Mouse (Mus musculus) neural tube, embryonic 12.5 days (tissue): ENCODE results near the gene Hoxd4. TPM values are rescaled to one million over a fixed set of nuclear protein-coding genes. Genes with fewer than 3 reads are reported as not detected.

Experiments used
- ATAC-seq: fragments of 200-750 bp; cut with Nextera tagmentation; 2 replicates; pipeline ENCODE4 v1.8.0; 2017; ENCODE audit warnings: low read depth, mild to moderate bottlenecking, moderate TSS enrichment, moderate library complexity; ENCODE audit not compliant: low FRiP score
- H3K27ac ChIP-seq: fragments of 300-500 bp; sonication (generic); 2 replicates; pipeline ENCODE4 v1.5.1; 2016
- H3K27me3 ChIP-seq: fragments of 300-500 bp; sonication (generic); replicated peaks from 2 replicates; pipeline ENCODE4 v1.6.1; 2016; ENCODE audit warnings: mild to moderate bottlenecking
- H3K36me3 ChIP-seq: fragments of 300-500 bp; sonication (generic); 2 replicates; pipeline ENCODE4 v1.6.1; 2016; ENCODE audit warnings: mild to moderate bottlenecking
- H3K4me1 ChIP-seq: fragments of 300-500 bp; sonication (generic); 2 replicates; pipeline ENCODE4 v1.6.1; 2016
- H3K4me2 ChIP-seq: fragments of 300-500 bp; sonication (generic); replicated peaks from 2 replicates; pipeline ENCODE4 v1.6.1; 2016; ENCODE audit warnings: mild to moderate bottlenecking
- H3K4me3 ChIP-seq: fragments of 300-500 bp; sonication (generic); 2 replicates; pipeline ENCODE4 v1.5.1; 2016
- H3K9ac ChIP-seq: fragments of 300-500 bp; sonication (generic); 2 replicates; pipeline ENCODE4 v1.6.1; 2016; ENCODE audit warnings: mild to moderate bottlenecking
- H3K9me3 ChIP-seq: fragments of 300-500 bp; sonication (generic); 2 replicates; pipeline ENCODE4 v1.6.1; 2016; ENCODE audit warnings: mild to moderate bottlenecking
- WGBS: fragments of 180-500 bp; shearing (Covaris S2); methylation state at CpG from one replicate; pipeline ENCODE4 v1.1.7; 2016; 5-methylcytosine and 5-hydroxymethylcytosine counted together
- polyA plus RNA-seq: library from polyadenylated mRNA; unstranded; fragments of >200 nt; fragmentation: Nextera tagmentation; extraction: Ambion mirVana; gene quantifications from 2 replicates; pipeline ENCODE4 v1.2.1, GENCODE M21; 2016

The Hoxd4 gene
- 14.2 and 16.0 TPM in 2 replicates for polyA plus RNA-seq

DNA sequence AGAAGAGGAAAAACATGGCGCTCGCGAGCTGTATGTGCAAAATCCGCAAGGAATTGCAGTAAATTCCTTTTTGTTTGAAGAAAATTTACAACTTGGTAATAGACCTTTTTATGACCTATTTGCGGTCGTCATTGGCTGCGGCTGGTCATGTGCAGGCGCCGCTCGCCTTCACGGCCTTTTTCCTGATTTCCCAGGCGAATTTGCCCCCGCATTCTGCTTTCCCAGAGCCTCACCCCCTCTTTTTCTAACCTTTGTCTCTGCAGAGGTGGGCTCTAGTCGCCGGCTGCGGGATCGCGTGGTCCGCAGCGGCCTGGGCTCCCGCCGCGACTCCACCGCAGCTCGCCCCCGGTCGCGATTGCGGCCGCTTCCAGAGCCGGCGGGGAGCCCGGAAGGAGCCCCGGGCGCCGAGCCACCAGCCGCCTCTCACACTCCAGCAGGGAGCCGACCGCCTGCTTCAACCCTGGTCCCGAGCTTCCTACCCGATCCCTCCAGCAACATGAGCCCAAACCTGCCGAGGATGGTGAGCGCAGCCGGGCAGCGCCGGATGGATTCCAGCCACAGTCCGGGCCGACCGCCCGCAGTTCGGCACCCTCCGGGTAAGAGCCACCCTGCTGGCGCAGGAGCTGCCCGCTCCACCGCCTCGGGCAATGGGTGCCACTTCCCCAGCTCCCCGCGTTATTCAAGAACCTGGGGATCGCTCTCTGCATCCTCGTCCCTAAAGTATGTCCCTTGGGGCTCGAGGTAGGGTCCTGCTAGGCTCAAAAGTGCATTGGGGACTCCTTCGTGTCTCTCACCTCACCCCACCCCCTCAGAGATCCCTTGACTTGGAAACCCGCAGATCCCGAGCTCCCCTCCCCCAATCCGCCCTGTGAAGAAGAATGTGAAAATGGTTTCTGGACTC lies at the start of gene Hoxd4, which contains the start of gene Hoxd3:
Gene Hoxd4, plus strand, starts transcription at position 209 of the 901 bp plus-strand sequence.
Gene Hoxd3, plus strand, starts transcription at position 207 of the 901 bp plus-strand sequence.
- Histone ChIP-seq H3K9me3 (no peaks in the 10 kb centered on the region), H3K27ac (peak within 1 kb of the TSS; percentile 100), H3K27me3 (no peaks in the 10 kb centered on the region), H3K4me2 (peak within 1 kb of the TSS; percentile 96), H3K36me3 (no peaks in the 10 kb centered on the region), H3K4me1 (peaks cover 48% of the 10 kb centered on the region), H3K9ac (peak within 1 kb of the TSS; percentile 100), H3K4me3 (peak within 1 kb of the TSS; percentile 90)
- WGBS = under 1% methylated on average over 65 of the region's 65 CpGs
- ATAC-seq = peak; percentile 73

DNA sequence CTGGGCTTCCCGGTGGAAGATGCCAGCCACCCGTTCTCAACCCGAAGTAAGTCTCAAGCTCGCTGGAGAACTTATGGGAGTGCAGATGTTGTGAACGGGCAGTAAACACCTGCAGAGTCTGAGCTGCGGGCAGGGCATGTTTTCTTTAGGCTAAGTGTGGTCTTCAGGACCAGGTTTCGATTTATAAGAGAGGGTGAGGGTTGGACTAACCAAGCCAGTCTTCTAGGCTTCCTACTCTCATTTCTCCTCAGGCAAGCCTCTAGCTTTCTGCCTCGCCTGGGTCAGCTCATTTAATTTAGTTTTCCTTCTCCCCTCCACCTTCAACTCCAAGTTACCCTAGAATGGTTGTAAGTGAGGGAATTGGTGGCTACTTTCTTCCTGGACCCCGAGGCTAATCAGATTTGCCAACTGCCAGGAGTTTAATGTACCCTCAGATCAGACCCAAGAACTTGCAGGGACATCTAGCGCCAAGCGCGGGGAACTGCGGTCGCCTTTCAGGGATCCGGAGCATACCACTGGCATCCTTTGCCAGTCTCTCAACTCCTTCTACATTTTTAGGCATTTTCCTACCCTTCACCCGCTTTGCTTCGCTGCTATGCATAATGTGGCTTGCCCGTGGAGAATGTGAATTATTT lies 48.3 kb upstream of the Hoxd4 start:
- H3K27ac ChIP-seq = no peak overlapping the region
- H3K27me3 ChIP-seq = peaks cover 96% of the 10 kb centered on the region
- no peak overlapping the region for H3K4me3 ChIP-seq
- no peak overlapping the region for H3K9ac ChIP-seq
- peaks cover 19% of the 10 kb centered on the region for H3K4me1 ChIP-seq
- no peak overlapping the region for H3K4me2 ChIP-seq
- H3K36me3 ChIP-seq = no peaks in the 10 kb centered on the region
- WGBS = 5% methylated on average over 18 of the region's 18 CpGs
- no peak for ATAC-seq
- H3K9me3 ChIP-seq = no peaks in the 10 kb centered on the region

DNA sequence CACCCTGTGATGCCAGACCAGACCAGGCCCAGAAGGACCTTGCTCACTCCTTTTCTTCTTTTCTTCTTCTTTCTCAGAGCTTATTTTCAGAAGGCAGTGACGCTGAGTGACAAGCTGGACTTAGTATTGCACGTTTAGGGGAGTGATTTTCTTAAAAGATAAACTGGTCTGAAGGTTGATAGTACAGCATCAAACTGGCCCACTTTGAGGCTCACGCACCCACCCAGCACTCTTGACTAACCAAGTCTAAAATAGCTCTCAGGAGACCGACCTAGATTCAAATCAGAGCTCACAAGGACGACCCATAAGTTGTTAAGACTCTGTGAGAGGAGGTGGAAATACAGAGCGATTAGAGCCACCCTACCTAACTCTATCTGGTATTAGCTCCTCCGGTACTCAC lies 45.3 kb upstream of the Hoxd4 start:
- 2% methylated on average over 7 of the region's 7 CpGs for WGBS

DNA sequence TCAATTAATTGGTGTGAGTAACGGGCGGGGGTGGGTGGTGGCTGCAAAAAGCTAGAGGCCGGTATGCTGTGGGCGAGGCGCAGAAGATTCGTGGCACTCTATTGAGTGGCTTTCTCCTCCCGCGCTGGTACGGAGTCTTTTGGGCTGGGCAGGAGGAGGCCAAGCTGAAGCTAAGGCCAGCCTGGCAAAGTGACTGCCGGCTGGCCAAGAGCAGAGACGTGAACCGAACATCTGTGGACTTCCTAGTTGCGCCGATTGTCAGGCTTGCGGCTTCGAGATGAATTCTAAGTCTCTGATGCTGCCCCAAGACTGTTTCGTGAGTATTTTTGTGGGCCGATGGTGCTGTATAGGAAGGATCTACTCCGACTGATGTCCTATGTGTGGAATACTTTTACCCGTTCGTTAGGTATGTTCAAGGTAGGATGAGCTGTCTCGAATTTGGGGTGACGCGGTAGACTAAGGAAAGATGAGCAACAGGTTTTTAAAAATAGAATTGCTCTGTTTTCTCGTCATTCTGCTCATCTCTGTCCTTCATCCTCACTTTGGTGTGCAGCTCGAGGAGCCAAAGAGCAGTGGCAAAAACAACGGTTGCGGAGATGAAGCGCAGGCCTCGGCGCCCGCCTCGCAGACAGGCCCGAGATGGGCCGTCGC lies 44.4 kb upstream of the Hoxd4 start:
- H3K4me1 ChIP-seq = peaks cover 13% of the 10 kb centered on the region
- under 1% methylated on average over 36 of the region's 36 CpGs for WGBS
- peaks cover 95% of the 10 kb centered on the region for H3K27me3 ChIP-seq
- no peak overlapping the region for H3K27ac ChIP-seq
- H3K9me3 ChIP-seq = no peaks in the 10 kb centered on the region
- ATAC-seq = 0 out of 2 replicates have a peak, but pooled peaks have one; percentile 37
- H3K4me3 ChIP-seq = peak overlapping the region; percentile 43; the same call in 1 of the 2 replicates
- no peaks in the 10 kb centered on the region for H3K36me3 ChIP-seq
- H3K4me2 ChIP-seq = peak overlapping the region; percentile 72
- no peak overlapping the region for H3K9ac ChIP-seq

More for the DNA sequence above, 45.3 kb upstream of the Hoxd4 start:
- Histone ChIP-seq H3K4me3 (no peak overlapping the region), H3K4me1 (peaks cover 16% of the 10 kb centered on the region), H3K27me3 (peaks cover 95% of the 10 kb centered on the region), H3K36me3 (no peaks in the 10 kb centered on the region), H3K9ac (no peak overlapping the region), H3K9me3 (no peaks in the 10 kb centered on the region), H3K27ac (no peak overlapping the region), H3K4me2 (no peak overlapping the region)
- ATAC-seq = no peak

DNA sequence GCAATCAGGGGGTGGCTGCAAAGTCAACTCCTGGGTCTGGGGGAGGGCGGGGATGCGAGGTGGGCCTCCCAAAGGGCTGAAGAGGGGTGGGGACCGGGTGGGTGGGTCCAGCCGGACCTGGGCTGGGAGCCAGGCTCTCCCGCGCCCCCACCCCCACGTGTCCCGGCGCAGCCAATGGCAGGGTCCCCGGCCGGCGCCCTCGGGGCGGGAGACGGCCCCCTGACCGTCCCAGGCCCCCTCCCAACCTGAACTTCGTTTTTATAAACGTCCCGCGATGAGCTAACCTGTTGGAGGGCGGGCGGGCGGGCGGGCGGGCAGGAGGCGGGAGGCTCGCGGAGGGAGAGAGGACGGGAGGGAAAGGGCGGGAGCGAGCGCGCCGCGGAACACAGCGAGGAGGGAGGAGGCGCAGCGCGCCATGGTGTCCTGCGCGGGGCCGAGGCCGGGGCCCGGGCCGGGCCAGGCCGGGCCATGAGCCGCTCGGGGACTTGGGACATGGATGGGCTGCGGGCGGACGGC lies 43.8 kb upstream of the Hoxd4 start, which contains the start of gene Hoxd13:
Gene Hoxd13, plus strand, starts transcription at position 469 of the 516 bp plus-strand sequence.
- Histone ChIP-seq H3K36me3 (no peaks in the 10 kb centered on the region), H3K4me3 (peak within 1 kb of the TSS; percentile 43), H3K4me1 (peaks cover 19% of the 10 kb centered on the region), H3K9me3 (no peaks in the 10 kb centered on the region), H3K4me2 (peak within 1 kb of the TSS; percentile 72), H3K9ac (peak within 1 kb of the TSS; percentile 47), H3K27ac (no peak within 1 kb of the TSS), H3K27me3 (peaks cover 95% of the 10 kb centered on the region)
- under 1% methylated on average over 34 of the region's 51 CpGs for WGBS
- peak; percentile 61; the same call in 1 of the 2 replicates for ATAC-seq

DNA sequence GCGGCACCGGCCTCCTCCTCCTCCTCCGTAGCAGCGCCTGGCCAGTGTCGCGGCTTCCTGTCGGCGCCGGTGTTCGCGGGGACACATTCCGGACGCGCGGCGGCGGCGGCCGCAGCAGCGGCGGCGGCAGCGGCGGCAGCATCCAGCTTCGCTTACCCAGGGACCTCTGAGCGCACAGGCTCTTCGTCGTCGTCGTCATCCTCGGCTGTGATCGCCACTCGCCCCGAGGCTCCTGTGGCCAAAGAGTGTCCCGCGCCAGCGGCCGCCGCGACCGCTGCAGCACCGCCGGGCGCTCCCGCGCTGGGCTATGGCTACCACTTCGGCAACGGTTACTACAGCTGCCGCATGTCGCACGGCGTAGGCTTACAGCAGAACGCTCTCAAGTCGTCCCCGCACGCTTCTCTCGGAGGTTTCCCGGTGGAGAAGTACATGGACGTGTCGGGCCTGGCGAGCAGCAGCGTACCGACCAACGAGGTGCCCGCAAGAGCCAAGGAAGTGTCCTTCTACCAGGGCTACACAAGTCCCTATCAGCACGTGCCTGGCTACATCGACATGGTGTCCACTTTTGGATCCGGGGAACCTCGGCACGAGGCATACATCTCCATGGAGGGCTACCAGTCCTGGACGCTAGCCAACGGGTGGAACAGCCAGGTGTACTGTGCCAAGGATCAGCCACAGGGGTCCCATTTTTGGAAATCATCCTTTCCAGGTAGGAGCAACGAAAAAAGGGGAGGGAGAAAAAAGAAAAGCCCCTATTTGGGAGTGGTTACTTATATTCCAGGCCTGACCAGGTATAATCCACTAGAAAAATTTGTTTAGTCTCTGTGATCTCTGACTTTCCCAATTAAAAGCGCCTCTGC lies 43.1 kb upstream of the Hoxd4 start:
- no peaks in the 10 kb centered on the region for H3K9me3 ChIP-seq
- H3K27ac ChIP-seq = no peak overlapping the region
- no peaks in the 10 kb centered on the region for H3K36me3 ChIP-seq
- no peak; the same call in 1 of the 2 replicates for ATAC-seq
- WGBS = under 1% methylated on average over 52 of the region's 74 CpGs
- H3K9ac ChIP-seq = peak overlapping the region; percentile 47
- H3K4me3 ChIP-seq = peak overlapping the region; percentile 43
- peaks cover 22% of the 10 kb centered on the region for H3K4me1 ChIP-seq
- peak overlapping the region; percentile 72 for H3K4me2 ChIP-seq
- peaks cover 95% of the 10 kb centered on the region for H3K27me3 ChIP-seq

DNA sequence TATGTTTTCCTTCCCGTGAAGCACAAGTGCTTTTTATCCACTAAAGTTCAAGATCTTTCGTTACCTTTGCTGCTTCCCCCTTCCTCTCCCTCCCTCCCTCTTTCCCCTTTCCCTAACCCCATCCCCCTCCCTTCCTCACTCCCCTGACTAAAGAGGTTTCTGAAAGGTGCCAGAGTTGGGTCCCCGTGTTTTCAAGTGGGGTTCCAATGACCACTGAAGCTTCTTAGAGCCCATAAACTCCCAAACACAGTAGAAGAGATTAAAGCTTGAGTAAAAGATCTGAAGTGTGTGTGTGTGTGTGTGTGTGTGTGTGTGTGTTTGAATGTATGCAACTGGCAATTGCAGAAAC lies 42.5 kb upstream of the Hoxd4 start:
- Histone ChIP-seq H3K27me3 (peaks cover 95% of the 10 kb centered on the region), H3K9ac (no peak overlapping the region), H3K27ac (no peak overlapping the region), H3K36me3 (no peaks in the 10 kb centered on the region), H3K4me1 (peaks cover 22% of the 10 kb centered on the region), H3K4me3 (no peak overlapping the region), H3K9me3 (no peaks in the 10 kb centered on the region), H3K4me2 (peak overlapping the region; percentile 72; the same call in 1 of the 2 replicates)
- ATAC-seq = no peak
- WGBS = 0% methylated on average over 3 of the region's 3 CpGs

DNA sequence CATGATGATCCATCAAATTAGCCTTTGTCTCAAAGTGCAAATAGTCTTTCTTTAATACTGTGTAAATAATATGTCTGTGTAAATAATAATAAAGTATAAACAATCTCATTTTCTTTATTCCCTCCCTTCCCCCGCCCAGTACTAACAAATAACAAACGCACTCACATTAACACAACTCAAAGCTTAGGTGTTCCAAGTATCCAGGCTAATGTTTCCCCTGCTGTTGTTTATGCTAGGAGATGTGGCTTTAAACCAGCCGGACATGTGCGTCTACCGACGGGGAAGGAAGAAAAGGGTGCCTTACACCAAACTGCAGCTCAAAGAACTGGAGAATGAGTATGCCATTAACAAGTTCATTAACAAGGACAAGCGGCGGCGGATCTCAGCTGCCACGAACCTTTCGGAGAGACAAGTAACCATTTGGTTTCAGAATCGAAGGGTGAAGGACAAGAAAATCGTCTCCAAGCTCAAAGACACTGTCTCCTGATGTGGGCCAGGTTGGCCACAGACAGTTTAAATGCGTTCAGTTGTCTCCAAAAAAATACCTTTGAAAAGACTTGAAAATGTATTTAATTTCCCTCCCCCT lies 42.0 kb upstream of the Hoxd4 start:
- Histone ChIP-seq H3K9ac (no peak overlapping the region), H3K27ac (no peak overlapping the region), H3K27me3 (peaks cover 95% of the 10 kb centered on the region), H3K4me2 (peak overlapping the region; percentile 72; the same call in 1 of the 2 replicates), H3K4me3 (no peak overlapping the region), H3K9me3 (no peaks in the 10 kb centered on the region), H3K4me1 (peaks cover 22% of the 10 kb centered on the region), H3K36me3 (no peaks in the 10 kb centered on the region)
- no peak for ATAC-seq
- under 1% methylated on average over 14 of the region's 14 CpGs for WGBS

DNA sequence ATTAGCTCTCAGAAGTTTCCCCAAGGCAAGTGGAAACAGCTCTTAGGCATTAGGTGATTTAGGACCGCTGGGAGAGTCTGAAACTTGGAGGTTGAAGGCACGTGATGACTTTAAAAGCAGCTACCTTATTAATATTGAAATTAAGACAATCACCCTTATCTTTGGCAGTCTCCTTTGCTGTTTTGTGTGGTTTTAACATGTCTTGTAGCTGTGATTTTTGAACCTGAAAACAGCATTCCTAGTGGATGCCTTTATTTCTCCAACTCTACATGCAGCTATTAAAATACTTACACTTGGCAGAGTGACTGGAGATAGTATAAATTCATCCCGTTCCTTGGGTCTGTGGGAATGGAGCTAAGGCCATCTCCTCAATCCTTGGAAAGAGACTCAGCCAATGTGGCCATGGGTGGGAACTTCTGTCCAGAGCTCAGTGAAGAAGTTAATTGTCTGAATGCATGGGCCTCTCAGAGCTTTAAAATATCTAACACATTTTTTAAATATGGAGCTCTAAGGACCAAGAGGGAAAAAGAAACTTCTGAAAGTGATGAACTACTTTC lies 41.0 kb upstream of the Hoxd4 start:
- no peak overlapping the region for H3K27ac ChIP-seq
- H3K36me3 ChIP-seq = no peaks in the 10 kb centered on the region
- no peak for ATAC-seq
- no peaks in the 10 kb centered on the region for H3K9me3 ChIP-seq
- H3K9ac ChIP-seq = no peak overlapping the region
- 3% methylated on average over 3 of the region's 3 CpGs for WGBS
- H3K4me2 ChIP-seq = no peak overlapping the region
- peaks cover 97% of the 10 kb centered on the region for H3K27me3 ChIP-seq
- H3K4me1 ChIP-seq = peaks cover 28% of the 10 kb centered on the region
- H3K4me3 ChIP-seq = no peak overlapping the region

DNA sequence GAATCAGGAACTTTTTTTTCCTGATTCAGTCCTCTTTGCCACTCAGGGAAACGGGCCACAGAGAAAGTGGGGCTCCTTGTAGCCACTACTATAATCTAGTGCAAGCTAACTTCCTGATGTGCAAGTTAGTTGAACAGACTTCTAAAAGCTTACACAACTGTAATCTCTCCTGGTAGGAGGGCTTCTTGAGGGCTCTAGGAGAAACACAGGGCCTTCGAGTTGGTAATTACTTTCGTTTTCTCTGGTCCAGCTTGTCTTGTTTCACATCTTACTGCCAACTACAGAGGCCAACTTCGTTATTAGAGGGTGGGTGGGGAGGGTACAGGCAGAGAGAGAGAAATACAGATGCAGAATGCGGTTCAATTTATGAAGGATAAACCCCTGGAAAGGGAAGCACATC lies 39.9 kb upstream of the Hoxd4 start:
- ATAC-seq = no peak
- Histone ChIP-seq H3K27me3 (peaks cover 98% of the 10 kb centered on the region), H3K27ac (no peak overlapping the region), H3K4me2 (peak overlapping the region; percentile 1; the same call in 1 of the 2 replicates), H3K4me3 (no peak overlapping the region), H3K9me3 (no peaks in the 10 kb centered on the region), H3K9ac (no peak overlapping the region), H3K36me3 (no peaks in the 10 kb centered on the region), H3K4me1 (peaks cover 28% of the 10 kb centered on the region)
- WGBS = 4% methylated on average over 5 of the region's 5 CpGs
